Mouse (Mus musculus) megakaryocyte, embryonic 14.5 days (primary cell): Measurements from ENCODE around the gene Adh4.

Experiments
- FLI1 ChIP-seq: IDR thresholded peaks from 2 replicates; pipeline ENCODE4 v1.6.1; 2012; ENCODE audit warnings: low read length, inconsistent platforms, mixed read lengths
- GATA1 ChIP-seq: IDR thresholded peaks from 3 replicates; pipeline ENCODE4 v1.6.1; 2012; ENCODE audit warnings: mixed read lengths, low read length, inconsistent platforms, borderline replicate concordance

- no peak for TF ChIP-seq GATA1
- TF ChIP-seq FLI1, result no peak
These were observed 28.2 kb downstream of the Adh4 start for GRCm38 (mm10) chr3:138443465-138443771.
